Mouse (Mus musculus) layer of hippocampus, postnatal 10 days (tissue): Measurements from ENCODE around the gene Rad21l. TPM values are rescaled to one million over a fixed set of nuclear protein-coding genes. Genes with fewer than 3 reads are reported as not detected.

Source experiments
- DNase-seq, 2 experiments: peaks; one replicate each; pipeline ENCODE4 v3.0.0; 2021; ENCODE audit warnings: low spot score in 2 of 2
- long read RNA-seq: library from polyadenylated mRNA; stranded (forward); transcript quantifications from one replicate; pipeline ENCODE4 v2.0.0, GENCODE M21; 2023
- total RNA-seq, 2 experiments: library from RNA; stranded (reverse); gene quantifications; 2 replicates each; pipeline ENCODE4 v1.2.3; 2021

Gene Rad21l
- total RNA-seq = 1 to 10 TPM in 1 of 2 experiments, under 1 TPM in 1; 0.94 to 1.1 TPM
- long read RNA-seq = 0 reads

DNA sequence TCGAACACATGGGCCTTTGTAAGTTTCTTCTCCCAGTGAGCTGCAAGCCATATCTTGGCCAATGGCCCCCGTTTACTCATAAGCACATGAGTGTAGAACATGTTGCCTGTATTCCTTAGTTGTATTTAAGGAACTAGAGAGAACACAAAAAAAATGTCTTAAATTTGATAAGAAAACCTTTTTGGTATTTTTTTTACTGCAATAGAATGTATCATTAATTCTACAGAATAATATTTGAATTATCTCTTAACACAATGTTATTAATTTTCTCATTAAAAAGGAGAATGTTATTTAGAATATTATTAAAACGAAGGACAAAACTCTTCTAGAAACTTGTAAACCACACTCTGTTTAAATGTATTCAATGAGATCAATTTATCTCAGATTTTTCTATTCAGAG is at the start of gene Rad21l:
TSS of gene Rad21l (minus strand) at position 101 of the 400 bp plus-strand sequence.
- no peak for DNase-seq

DNA sequence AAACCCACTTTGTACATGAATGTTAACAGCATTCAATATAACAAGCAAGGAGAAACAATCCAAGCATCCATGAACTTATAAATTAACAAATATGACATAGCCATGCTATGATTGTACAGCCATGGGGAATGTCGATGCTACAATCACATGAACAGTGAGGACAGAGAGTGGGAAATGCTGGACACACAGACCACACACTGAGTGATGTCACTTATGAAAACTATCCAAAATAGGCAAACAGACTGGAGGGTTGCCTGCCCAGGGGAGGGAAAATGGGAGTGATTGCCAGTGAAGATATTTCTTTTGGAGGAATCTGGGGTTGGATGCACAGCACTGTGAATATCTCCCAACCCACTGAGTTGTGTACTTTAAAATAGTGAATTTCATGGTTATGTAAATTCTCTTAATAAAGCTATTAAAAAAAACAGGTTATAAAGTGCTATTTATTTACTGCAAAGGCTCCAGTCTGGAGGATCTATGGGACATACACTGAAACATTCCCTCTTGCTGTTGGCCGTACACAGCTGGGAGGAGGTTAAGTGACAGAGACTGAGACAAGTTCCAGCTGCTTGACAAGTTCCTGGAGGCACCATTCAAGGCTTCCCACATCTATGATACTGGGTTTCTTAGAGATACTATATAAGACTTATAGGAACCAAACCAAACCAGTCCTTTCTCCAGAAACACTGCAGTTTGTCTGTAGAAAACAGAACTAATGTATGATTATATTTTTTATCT is 48.2 kb upstream of the Rad21l start:
- DNase-seq = no peak

DNA sequence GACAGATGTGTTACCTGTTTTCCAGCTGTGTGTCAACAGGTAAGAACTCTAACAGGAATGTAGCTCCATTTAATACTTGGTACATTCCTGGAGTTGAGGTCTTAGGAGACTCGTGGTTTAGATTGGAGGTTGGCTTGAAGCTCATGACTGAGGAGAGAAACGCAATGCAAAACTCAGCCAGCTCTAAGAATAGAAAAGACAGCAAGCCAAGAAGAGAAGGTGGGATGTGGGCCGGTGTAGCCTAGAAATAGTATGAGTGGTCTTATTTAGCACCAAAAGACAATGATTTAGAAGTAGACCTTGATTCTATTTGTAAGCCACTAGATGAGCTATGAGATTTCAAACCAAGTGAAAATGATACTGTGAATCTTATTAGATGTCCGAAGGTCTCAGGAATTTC is 47.2 kb upstream of the Rad21l start:
- DNase-seq = no peak

GRCm38 (mm10) chr2:151712647-151713046 is 44.3 kb upstream of the Rad21l start:
- DNase-seq = no peak

GRCm38 (mm10) chr2:151702851-151703190 is 34.5 kb upstream of the Rad21l start:
- peak in 1 of 2 experiments; percentile 16 for DNase-seq

DNA sequence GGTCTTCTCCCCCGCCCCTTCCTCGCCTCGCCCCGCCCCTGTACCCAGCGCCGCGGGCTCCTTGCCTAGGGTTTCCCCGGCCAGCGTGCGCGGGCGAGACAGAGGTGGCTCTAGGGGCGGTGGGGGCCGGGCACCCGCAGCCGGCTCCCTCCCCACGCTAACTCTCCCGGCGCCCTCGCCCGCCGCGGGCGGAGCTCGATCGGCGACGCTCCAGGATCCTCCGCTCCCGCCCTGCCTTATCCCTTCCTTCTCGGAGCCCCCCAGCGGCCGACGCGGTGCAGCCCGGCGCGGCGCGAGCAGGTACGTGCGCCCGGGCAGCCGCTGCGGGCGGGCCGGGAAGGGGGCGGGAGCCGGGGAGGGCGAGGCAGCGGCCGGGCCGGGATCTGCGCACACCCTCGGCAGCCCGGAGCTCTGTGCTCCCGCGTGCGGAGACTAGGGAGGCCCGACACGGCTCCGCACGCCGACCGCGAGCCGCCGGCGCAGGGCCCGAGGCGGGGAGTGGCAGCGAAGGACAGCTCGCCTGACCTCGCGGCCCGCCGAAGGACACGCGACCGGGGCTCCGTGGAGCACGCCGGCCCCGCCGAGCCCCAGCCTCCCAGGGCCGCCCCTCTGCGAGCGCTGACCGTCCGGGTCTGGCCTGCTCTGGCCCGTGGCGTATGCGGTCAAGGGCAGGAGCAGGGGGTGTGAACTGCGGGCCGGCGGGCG is 34.0 kb upstream of the Rad21l start:
- peak; percentile 60 to 68 for DNase-seq

GRCm38 (mm10) chr2:151701231-151702145 is 33.2 kb upstream of the Rad21l start, which contains the start of gene Tmem74b:
Gene Tmem74b (plus strand): TSS chr2:151702008.
- DNase-seq = no peak

DNA sequence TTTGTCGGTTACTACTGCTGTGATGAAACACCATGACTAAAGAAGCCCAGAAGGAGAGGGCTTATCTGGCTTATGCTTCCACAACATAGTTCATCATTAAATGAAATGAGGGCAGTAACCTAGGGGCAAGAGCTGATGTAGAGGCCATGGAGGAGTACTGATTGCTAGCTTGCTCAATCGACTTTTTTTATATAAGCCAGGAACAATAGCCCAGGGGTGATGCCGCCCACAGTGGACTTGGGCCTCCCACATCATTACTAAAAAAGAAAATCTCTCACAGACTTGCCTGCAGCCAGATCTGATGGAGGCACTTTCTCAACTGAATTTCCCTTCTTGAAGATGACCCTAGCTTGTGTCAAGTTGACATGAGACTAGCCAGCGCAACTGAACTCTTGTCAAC is 14.6 kb upstream of the Rad21l start:
- no peak for DNase-seq

DNA sequence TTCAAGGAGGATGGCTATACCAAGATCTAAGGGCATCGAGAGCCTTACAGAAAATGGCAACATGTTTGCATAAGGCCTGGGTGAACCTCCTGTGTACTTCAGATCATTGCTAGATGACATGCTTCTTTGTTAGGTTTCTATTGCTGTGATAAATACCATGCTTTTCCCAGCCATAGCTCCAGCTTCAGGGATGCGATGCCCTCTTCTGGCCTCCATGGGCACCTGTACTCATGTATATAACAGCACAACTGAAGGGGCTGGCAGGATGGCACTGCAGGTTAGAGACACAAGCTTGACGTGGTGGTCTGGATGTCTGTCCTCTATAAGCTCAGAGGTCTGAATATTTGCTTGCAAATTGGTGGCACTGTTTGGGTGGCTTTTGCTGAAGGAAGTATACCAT is 14.0 kb upstream of the Rad21l start:
- DNase-seq = peak in 1 of 2 experiments; percentile 52

DNA sequence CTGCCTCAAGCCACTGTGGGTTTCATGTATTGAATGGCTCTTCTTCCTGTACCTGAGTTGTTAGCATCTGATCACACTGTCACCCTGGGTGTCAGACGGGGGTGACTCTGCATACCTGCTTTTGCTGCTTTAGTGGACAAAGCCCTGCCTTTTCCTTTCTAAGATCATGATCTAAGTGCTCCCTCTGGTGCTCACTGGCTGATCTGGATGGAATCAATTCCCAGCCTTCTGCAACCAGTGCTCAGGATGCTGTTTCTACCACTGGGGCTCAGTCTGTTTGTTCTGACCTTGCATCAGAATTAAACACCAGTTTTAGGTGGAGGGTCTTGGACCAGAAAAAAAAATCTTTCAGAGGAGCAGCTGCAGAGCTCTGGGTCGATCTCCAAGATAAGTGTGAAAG is 7.9 kb upstream of the Rad21l start:
- DNase-seq = peak in 1 of 2 experiments; percentile 28

DNA sequence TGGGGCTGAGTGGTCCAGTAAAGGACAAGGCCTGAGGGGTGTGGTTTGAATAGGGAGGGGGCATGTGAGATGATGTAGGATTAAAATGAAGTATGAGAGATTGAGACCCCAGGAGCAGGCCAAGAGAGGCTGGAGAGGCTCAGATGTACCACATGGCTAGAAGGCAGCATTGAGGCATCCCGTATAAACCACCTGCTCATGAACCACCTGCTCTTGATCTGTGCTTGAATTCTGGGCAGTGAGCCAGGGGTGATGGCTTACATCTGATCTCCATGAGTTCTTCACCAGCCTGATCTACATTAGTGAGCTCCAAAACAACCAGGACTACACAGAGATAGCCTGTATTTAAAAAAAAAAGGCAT is 2.6 kb upstream of the Rad21l start:
- DNase-seq = no peak

DNA sequence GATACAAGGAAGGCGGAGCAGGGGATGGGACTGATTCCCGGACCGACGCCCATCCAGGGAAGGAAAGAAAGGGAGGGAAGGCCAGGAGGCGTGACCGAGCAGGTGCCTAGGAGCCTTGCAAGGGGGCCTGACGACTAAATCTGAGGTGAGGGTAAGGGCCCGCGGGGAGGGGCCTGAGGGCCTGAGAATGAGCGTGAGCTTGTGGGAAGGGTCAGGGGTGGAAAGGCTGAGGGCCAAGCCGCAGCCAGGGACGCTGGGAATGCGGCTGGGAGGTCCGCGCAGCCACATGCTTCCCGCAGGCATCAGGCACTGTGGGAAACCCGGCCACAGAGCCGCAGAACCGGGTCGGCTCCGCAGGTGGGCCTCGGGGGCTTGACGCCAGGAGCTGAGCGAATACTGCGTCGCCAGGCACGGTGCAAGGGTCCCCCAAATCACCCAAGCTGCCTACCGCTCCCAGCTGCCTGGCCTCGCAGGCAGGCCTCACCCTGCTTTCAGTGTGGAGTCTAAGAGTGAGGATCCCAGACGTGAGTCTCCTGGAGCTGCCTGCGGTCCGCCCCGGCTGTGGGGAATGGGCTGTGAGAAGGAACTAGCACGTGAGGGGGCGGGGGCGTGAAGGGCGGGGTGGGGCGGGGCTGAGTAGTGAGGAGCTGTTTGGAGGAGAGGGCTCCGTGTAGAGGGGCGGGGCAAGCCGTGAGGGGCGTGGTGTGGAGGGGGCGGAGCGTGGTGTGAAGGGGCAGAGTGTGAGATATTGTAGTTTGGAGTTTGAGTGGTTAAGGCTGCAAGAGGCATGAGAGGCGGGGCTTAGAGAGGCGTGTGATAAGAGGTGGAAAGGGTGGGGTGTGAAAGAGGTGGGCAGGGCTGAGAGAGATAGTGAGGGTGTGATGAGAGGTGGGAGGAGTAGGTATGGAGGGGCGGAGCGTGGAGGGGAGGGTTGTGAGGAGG is 2.0 kb upstream of the Rad21l start:
- no peak for DNase-seq

GRCm38 (mm10) chr2:151652053-151652452 is 16.3 kb downstream of the Rad21l start:
- no peak for DNase-seq

DNA sequence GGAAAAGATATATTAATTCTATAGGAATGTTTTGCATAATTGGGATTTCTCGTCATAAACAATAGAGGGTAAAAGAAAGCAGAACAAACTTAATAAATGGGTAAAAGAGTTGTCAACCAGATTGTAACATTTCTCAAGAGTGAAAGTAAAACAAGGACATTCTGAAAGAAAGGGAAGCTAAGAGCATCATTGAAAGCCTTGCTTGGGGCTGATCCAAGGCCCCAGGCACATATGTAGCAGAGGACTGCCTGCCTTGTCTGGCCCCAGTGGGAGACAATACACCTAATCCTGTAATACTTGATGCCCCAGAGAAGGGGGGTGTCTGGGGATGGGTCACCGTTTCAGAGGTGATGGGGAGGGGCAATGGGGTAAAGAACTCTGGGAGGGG is 32.3 kb downstream of the Rad21l start:
- no peak for DNase-seq

DNA sequence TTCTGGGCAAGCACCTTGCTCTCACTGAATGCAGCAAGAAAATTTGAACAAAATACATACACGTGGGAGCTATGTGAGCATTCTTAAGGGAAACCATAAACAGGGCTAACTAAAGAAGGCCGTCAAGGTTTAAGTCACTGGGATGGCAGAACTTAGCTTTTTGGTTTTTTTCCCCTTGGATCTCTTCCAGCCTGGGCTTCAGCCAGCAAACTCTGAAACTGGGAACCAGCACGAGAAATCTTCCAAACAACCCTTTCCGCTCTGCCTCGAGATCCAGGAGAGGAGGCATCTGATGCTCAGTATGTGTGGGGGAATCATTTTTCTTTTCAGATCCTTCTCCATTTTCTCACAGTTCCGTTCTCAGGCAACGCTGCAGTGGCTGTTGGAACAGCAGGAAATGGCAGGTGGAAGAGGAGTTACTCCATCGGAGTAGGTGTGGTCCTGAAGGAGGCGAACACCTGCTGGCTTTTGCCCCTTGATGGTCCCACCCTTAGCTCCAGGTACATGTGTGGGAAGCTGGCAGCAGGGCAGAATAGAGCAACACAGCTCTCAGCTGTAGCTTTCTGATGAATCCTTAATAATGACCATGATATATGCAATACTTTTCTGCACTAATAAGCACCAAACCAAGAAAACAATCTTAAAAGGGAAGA is 32.8 kb downstream of the Rad21l start:
- DNase-seq = peak; percentile 46 to 57

DNA sequence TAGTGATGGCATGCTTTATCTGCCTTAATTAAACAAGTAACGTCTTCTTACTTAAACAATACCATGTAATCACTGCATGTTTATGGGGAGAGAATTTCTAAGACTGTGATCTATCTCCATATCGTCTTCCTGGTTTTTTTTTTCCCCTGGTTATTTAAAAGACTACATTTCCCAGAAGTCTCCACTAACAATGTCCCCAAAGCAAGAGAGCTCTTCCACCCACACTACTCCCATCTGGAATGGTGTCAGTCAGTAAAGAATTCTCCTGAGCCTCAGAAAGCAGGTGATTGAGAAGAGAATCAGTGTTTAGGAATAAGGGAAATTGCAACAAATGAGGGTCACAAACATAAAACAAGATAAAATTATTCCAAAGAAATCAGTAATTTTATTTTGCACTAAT is 33.4 kb downstream of the Rad21l start:
- no peak for DNase-seq

DNA sequence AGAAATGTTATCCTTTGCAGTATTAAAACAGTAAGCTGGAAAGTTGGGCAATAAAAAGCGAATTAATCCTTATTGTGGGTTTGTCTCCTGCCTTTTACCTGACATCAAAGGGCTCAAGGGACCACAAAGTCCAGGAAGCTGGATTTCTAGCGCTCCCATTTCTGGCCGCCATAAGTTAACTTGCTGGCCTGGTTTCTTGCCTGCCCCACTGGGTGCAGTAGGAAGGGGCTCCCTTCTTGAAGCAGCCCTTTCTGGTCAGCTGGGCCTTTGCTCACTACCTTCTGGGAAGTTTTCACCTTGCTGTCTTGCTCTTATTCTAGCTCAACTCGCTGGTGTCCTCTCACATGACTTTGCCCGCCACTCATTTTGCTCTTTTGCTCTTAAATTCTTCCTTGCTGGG is 35.4 kb downstream of the Rad21l start:
- DNase-seq = no peak

DNA sequence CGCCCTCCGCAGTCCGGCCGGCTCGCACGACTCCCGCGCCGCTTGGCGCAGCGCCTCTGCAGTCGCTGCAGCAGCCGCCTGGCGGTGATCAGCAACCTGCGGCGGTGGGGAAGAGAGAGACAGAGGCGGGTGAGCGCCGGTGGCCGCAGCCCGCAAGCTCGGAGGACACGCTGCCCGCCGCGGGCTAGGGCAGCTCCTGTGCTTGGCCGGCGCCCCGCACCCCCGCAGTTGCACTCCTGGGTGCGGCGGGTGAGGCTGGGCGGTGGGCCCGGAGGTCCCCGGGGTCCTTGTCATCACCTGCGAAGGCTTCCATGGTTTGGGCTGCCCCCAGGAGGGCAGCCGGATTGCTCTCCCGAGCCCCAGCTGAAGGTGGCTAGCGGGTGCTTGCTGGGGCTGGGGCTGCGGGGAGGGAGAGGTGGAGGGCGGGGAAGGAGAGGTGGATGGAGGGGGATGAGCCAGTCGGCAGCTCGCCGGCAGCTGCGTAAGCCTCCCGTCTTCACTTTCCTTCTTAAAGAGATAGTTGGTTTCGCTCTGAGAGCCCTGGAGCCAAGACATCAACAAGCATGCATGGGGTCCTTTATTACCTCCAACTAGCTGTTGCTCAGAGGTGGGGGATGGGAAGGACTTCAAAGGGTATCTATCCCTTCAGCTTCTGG is 36.0 kb downstream of the Rad21l start, which contains the start of gene Snph:
TSS of gene Snph (minus strand) at position 435 of the 656 bp plus-strand sequence.
- DNase-seq = peak; percentile 67 to 78

- no peak for DNase-seq
These were observed 36.8 kb downstream of the Rad21l start for GRCm38 (mm10) chr2:151631406-151632158.
